Mouse (Mus musculus) kidney, adult 10 weeks (tissue): ENCODE results near the gene Phlda3. TPM values are rescaled to one million over a fixed set of nuclear protein-coding genes. Genes with fewer than 3 reads are reported as not detected.

Experiments
- polyA plus RNA-seq: library from polyadenylated mRNA; stranded (reverse); fragments of 350-450 nt; fragmentation: Illumina TruSeq; extraction: RNeasy Lipid Tissue Mini Kit (QIAGEN cat#74804); gene quantifications from one replicate; pipeline ENCODE4 v1.2.3, GENCODE M21; 2014; ENCODE audit warnings: low read depth, low replicate concordance

Gene Phlda3
- polyA plus RNA-seq: 0.89 TPM

DNA sequence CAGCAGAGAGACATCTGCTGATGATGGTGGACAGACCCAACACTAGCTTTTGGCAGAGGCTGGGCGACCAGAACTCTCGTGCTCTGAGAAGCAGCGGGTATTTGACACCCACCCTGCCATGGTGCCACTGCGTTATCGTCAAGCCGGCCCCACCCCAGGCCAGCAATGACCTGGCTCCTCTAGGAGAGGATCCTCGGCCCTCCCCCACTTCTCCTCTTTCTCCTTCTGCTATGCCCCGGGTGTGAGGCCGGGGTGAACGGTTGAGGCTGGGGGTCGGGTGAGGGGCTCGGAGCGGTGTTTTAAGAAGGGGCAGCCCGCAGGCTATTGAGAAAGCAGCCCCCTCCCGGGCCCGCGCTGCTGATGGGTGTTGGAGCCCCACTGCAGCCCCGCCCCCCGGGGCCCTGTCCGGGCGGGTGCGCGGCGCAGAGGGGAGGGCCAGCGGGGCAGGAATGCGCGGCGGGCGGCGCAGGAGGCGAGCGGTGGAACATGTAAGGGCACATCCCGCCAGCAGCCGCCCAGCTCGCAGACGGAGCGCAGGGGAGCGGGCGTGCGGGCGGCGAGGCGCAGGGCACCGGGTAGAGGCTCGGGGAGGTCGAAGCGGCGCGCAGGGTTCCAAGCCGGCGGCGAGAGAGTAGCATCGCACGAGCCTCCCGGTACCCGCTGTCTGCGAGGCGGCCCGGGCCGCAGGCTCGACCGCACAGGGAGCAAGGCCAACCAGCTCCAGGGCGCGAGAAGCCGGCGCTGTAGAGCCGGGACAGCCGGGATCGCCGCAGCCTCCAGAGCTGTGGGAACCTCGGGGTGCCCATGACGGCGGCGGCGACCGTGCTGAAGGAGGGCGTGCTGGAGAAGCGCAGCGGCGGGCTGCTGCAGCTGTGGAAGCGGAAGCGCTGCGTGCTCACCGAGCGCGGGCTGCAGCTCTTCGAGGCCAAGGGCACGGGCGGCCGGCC lies at the start of gene Phlda3:
Gene Phlda3 (plus strand): TSS at position 475 of the 947 bp plus-strand sequence.

DNA sequence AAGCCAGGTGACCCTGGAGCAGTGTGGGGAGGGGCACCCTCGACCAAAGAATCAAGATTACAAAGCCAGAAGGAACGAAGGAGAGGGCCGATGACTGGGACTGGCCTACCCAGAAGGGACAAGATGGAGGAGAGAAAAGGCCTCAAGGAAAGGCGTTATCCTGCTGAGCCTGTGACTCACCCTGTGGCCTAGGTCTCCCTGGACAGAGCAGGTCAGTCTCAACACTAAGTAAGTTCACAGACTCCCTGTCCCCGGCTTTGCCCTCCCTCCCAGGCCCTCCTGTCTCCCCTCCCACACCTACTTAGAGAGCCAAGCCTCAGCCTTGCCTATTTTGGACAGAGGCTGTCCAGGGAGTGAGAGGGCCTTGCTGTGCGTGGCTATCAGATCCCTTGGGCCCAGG lies 45.9 kb upstream of the Phlda3 start, which contains the start of gene Csrp1:
Gene Csrp1 (plus strand): TSS at position 79 of the 400 bp plus-strand sequence.

DNA sequence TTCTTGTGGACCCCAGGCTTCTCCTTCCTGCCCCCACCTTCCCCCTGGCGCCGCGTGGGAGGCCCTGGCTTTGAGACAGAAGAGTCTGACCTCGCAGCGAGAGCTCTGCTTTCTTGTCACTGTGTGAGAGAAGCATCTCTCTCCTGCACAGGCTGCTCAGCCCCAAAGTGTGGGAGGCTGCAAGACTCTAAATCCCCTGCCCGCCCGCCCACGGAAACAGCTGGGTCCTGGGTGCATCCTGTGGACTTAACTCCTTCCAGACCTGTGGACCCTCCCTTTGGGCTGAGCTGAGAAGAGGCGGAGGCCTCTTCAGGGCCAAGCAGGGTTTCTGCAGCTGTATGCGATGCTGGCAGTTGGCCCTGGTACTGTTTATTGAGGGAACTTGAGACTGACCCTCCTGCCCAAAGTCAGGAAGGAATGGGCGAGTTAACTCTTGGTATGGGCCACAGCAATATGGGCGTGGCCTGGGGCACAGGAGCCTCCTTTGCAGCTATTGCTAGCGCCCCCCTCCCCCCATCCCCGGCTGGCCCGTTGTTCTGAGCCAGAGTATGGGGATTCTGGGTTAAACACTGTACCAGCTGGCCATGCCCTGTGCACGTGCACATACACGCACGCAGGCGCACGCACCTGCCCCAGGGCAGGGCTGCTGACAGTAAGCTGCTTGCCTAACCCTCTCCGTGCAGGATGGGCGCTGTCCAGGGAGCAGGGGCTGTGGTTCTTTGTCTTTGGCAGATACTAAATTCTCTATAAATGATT lies 13.0 kb downstream of the Phlda3 start, which contains the start of gene Tnni1:
Gene Tnni1 (plus strand): TSS at position 655 of the 756 bp plus-strand sequence.

DNA sequence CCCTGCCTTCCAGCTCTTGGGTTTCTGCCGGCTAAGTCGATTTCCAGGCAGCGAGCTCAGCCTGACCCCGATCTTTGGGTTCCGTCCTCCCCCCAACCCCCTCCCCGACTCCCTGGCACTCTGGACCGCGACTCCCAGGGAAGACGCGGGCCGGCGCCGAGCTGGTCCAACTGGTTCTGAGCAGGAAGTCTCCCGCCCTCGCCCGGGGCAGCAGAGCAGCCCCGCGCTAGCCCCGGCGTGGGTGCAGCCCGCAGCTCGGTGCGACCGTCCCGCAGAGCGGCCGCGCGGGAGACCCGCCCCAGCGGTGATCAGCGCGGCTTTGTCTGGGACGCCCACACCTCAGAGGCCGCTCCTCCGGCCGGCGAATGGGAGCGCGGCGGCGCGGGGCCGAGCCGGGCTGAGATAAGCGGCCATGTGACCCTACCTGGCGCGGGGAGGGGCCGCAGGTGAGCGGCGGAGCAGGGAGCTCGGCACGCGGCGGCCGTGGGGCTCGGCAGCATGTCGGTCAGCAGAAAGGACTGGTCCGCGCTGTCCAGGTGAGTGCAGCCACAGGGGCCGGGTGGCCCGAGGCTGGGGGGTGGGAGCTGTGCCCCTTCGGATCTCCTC lies 52.7 kb downstream of the Phlda3 start, which contains the start of gene Lad1:
Gene Lad1 (plus strand): TSS at position 118 of the 606 bp plus-strand sequence.

Other genes starting within 250 kb of the Phlda3 start
- 3.2 TPM for gene Nav1, start 158.8 kb upstream of the Phlda3 start, polyA plus RNA-seq
- 20.7 TPM for gene Csrp1, start 46.1 kb upstream of the Phlda3 start, polyA plus RNA-seq
- gene Tnni1, start 13.3 kb downstream of the Phlda3 start, polyA plus RNA-seq: not detected
- 8.3 TPM for gene Lad1, start 52.5 kb downstream of the Phlda3 start, polyA plus RNA-seq
- gene Tnnt2, start 70.2 kb downstream of the Phlda3 start, polyA plus RNA-seq: not detected
- gene Pkp1, start 153.1 kb downstream of the Phlda3 start, polyA plus RNA-seq: not detected
- not detected for gene Igfn1, start 240.2 kb downstream of the Phlda3 start, polyA plus RNA-seq
- gene Tmem9, start 242.0 kb downstream of the Phlda3 start, polyA plus RNA-seq: 6.1 TPM